Mouse (Mus musculus) midbrain, embryonic 14.5 days (tissue): ENCODE results near the gene Pld3. TPM values are rescaled to one million over a fixed set of nuclear protein-coding genes. Genes with fewer than 3 reads are reported as not detected.
"Not testable (repeated sequence)": the region's sequence is repeated elsewhere in the genome, so short reads cannot be mapped to it uniquely, and the experiment has no call there.

ENCODE experiments used
- ATAC-seq: fragments of 200-750 bp; cut with Nextera tagmentation; 2 replicates; pipeline ENCODE4 v1.8.0; 2017; ENCODE audit warnings: moderate number of reproducible peaks, moderate library complexity; ENCODE audit not compliant: low FRiP score, low TSS enrichment
- DNase-seq: peaks from one replicate; pipeline ENCODE4 v3.0.0-alpha.2; 2015
- H3K27ac ChIP-seq: fragments of 300-500 bp; sonication (generic); replicated peaks from 2 replicates; pipeline ENCODE4 v1.5.1; 2014; ENCODE audit warnings: mild to moderate bottlenecking, low read depth, low read length, moderate library complexity
- H3K27me3 ChIP-seq: fragments of 300-500 bp; sonication (generic); 2 replicates; pipeline ENCODE4 v1.6.1; 2014; ENCODE audit warnings: low read length, control low read depth, mixed read lengths; ENCODE audit not compliant: control insufficient read depth, insufficient read depth
- H3K36me3 ChIP-seq: fragments of 300-500 bp; sonication (generic); 2 replicates; pipeline ENCODE4 v1.6.1; 2014; ENCODE audit warnings: low read length, control low read depth; ENCODE audit not compliant: control insufficient read depth, insufficient read depth
- H3K4me1 ChIP-seq: fragments of 300-500 bp; sonication (generic); 2 replicates; pipeline ENCODE4 v1.6.1; 2014; ENCODE audit warnings: mild to moderate bottlenecking, antibody characterized with exemption, low read length, control low read depth; ENCODE audit not compliant: control insufficient read depth, insufficient read depth
- H3K4me2 ChIP-seq: fragments of 300-500 bp; sonication (generic); 2 replicates; pipeline ENCODE4 v1.6.1; 2014; ENCODE audit warnings: mild to moderate bottlenecking, low read length, moderate library complexity
- H3K4me3 ChIP-seq: fragments of 300-500 bp; sonication (generic); replicated peaks from 2 replicates; pipeline ENCODE4 v1.5.1; 2014; ENCODE audit warnings: low read depth, low read length
- H3K9ac ChIP-seq: fragments of 300-500 bp; sonication (generic); replicated peaks from 2 replicates; pipeline ENCODE4 v1.6.1; 2014; ENCODE audit warnings: mild to moderate bottlenecking, low read length, moderate library complexity
- H3K9me3 ChIP-seq: fragments of 300-500 bp; sonication (generic); 2 replicates; pipeline ENCODE4 v1.6.1; 2016; ENCODE audit warnings: low read length, control low read depth, mixed read lengths; ENCODE audit not compliant: control insufficient read depth
- WGBS: fragments of 180-500 bp; shearing (Covaris S2); extraction: QIAGEN DNeasy Blood & Tissue Kit; methylation state at CpG from one replicate; pipeline ENCODE4 v1.1.7; 2014; 5-methylcytosine and 5-hydroxymethylcytosine counted together
- polyA plus RNA-seq: library from polyadenylated mRNA; unstranded; fragments of >200 nt; fragmentation: Nextera tagmentation; extraction: Ambion mirVana; gene quantifications from 2 replicates; pipeline ENCODE4 v1.2.1, GENCODE M21; 2014

Pld3 gene
- polyA plus RNA-seq, 1 experiment from 2014 or later: 114 TPM

DNA sequence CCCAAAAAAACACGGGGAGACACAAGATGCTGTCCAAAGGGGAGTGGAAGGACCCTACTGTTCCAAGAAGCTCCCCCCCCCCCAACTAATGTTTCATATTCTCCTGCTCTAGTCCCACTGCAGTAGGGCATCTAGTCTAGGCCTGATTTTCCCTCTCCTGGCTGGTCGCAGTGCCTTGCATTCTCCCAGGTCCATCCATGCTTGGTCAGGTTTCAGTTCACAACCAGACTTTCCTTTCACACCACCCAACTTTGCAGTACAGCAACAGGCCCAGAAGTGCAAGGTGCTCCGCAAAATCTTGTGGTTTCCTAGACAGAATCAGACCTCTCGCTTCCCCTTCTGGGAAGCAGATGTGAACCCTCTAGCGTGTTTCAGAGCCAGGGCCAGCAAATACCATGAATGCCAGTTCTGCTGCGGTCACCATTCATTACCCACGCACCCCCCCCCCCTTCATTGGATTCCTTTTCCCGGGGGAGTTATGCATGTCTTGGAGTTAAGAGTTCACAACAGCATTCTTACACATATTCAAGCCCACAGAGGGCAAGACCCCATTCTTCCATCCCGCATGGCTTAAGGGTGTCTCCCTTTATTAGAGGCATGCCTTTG is 46.1 kb downstream of the Pld3 start:
- Histone ChIP-seq H3K36me3 (no peaks in the 10 kb centered on the region), H3K9me3 (no peaks in the 10 kb centered on the region), H3K4me1 (no peaks in the 10 kb centered on the region), H3K4me2 (peak overlapping the region; percentile 65), H3K27ac (0 out of 2 replicates have a peak overlapping the region, but pooled peaks have one; percentile 93), H3K9ac (no peak overlapping the region; the same call in 1 of the 2 replicates), H3K4me3 (peak overlapping the region; percentile 46), H3K27me3 (no peaks in the 10 kb centered on the region)
- DNase-seq: peak; percentile 18
- WGBS: 52% methylated on average over 9 of the region's 9 CpGs
- ATAC-seq: no peak

DNA sequence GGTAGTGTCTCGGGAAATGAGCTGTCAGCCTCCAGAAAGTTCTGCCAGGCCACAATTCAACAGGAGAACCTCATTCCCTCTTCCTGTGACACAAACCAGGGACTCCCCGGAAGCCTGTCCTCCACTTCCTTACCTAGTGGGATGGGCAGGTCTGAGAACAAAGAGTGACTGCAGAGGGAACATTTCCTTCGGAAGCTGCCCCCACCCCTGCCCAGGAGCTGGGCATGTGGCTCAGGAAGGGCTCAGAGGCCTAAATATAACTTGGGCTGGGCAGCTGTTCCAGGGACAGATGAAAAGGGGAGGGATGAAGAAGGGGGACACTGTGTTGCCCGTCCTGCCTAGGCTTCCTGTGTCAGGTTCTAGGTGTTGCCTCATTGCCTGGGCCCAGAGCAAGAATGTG is 51.4 kb downstream of the Pld3 start:
- ATAC-seq (no peak), DNase-seq (no peak)
- Histone ChIP-seq H3K36me3 (no peaks in the 10 kb centered on the region), H3K27me3 (no peaks in the 10 kb centered on the region), H3K9me3 (no peaks in the 10 kb centered on the region), H3K4me1 (no peaks in the 10 kb centered on the region), H3K27ac (no peak overlapping the region), H3K4me2 (no peak overlapping the region), H3K4me3 (no peak overlapping the region), H3K9ac (no peak overlapping the region)
- 70% methylated on average over 4 of the region's 4 CpGs for WGBS

DNA sequence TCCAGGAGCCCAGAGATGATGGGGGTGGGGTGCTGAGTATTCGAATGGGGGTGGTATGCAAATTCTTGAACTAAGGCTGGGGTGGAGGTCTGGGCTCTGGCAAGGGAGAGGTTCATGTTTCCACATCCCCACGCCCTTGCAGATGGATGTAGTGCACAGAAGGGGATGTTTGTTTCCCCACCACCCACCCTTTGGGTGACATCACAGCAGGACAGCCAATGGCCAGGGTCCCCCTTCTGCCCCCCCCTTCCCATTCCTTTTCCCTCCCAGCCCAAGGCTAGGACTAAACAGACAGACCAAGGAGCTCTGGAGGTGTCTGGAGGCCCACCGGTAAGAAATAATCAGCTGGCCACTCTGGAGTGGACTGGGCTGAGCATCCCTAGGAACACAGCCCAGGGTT is 54.0 kb downstream of the Pld3 start, which contains the start of gene Prx:
Gene Prx, plus strand, starts transcription at position 289 of the 400 bp plus-strand sequence.
- Histone ChIP-seq H3K9me3 (no peaks in the 10 kb centered on the region), H3K27me3 (no peaks in the 10 kb centered on the region), H3K4me2 (no peak within 1 kb of the TSS), H3K36me3 (no peaks in the 10 kb centered on the region), H3K9ac (no peak within 1 kb of the TSS), H3K4me3 (no peak within 1 kb of the TSS), H3K4me1 (no peaks in the 10 kb centered on the region), H3K27ac (no peak within 1 kb of the TSS)
- no peak for DNase-seq
- no peak for ATAC-seq
- 55% methylated on average over 3 of the region's 3 CpGs for WGBS

DNA sequence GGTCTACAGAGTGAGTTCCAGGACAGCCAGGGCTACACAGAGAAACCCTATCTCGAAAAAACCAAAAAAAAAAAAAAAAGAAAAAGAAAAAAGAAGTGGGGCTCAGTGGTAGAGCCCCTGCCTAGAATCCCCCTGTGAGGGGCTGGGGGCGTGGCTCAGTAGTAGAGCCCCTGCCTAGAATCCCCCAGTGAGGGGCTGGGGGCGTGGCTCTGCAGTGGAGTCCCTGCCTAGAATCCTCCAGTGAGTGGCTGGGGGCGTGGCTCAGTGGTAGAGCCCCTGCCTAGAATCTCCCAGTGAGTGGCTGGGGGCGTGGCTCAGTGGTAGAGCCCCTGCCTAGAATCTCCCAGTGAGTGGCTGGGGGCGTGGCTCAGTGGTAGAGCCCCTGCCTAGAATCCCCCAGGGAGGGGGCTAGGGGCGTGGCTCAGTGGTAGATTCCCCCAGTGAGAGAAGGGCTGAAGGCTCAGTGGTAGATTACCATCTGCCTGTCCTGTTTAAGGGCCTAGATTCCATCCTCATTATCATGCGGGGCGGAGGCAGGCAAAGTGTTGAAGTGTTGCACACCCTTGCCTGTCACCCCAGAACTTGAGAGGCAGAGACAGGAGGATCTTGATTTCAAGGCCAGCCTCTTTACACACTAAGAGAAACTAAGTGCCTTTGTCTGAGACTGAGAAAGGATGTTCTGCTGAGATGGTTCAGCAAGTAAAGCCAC is 58.2 kb downstream of the Pld3 start:
- H3K27ac ChIP-seq, H3K9me3 ChIP-seq, H3K27me3 ChIP-seq, H3K4me2 ChIP-seq, H3K4me1 ChIP-seq, H3K9ac ChIP-seq, H3K36me3 ChIP-seq, ATAC-seq, DNase-seq, H3K4me3 ChIP-seq: not testable (repeated sequence)
- WGBS: 92% methylated on average over 9 of the region's 9 CpGs

DNA sequence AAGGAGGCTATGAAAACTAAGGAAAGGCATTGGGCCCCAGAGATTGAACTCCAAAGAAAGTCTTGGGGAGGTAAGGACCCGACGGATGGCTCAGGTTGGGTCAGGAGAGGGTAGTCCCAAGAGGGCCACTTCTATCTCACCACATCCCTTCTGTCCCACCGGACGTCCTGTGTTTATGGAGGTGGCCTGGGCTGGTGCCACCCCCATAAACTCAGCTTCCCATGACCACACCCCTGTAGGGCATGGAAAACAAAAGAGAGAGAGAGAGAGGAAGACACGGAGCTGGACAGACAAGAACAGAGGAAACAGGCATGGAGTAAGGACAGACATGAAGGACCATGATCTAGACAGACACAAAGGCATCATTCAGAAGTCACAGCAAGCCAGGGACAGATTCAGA is 59.6 kb downstream of the Pld3 start:
- 82% methylated on average over 5 of the region's 5 CpGs for WGBS
- Histone ChIP-seq H3K27ac (no peak overlapping the region), H3K4me2 (no peak overlapping the region), H3K4me3 (no peak overlapping the region), H3K9ac (no peak overlapping the region), H3K36me3 (no peaks in the 10 kb centered on the region), H3K4me1 (0 out of 2 replicates have a peak, but pooled peaks cover 5% of the 10 kb centered on the region), H3K9me3 (no peaks in the 10 kb centered on the region), H3K27me3 (no peaks in the 10 kb centered on the region; the same call in 1 of the 2 replicates)
- DNase-seq: no peak
- no peak for ATAC-seq

DNA sequence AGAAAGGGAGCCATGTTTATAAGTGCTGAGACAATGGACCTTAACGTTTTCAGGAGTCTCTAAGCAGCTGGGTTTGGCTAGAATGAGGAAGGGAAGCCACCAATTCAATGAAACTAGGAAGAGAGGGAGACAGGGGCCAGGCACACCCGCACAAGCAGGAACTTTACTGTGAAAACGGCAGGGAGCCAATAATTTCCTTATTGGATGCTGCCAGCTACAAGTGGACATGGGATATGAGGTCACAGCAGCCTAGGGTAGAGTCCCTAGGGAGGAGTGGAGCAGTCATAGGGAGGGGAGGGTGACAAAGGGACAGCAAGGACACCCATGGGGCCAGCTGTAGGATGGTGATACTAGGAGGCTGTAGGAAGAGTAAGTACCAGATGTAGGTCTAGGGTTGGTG is 60.0 kb downstream of the Pld3 start:
- Histone ChIP-seq H3K9ac (no peak overlapping the region), H3K27me3 (no peaks in the 10 kb centered on the region; the same call in 1 of the 2 replicates), H3K4me3 (no peak overlapping the region), H3K4me1 (0 out of 2 replicates have a peak, but pooled peaks cover 5% of the 10 kb centered on the region), H3K4me2 (no peak overlapping the region), H3K36me3 (no peaks in the 10 kb centered on the region), H3K27ac (no peak overlapping the region), H3K9me3 (no peaks in the 10 kb centered on the region)
- WGBS: 78% methylated on average over 3 of the region's 3 CpGs
- DNase-seq: no peak
- ATAC-seq: no peak

DNA sequence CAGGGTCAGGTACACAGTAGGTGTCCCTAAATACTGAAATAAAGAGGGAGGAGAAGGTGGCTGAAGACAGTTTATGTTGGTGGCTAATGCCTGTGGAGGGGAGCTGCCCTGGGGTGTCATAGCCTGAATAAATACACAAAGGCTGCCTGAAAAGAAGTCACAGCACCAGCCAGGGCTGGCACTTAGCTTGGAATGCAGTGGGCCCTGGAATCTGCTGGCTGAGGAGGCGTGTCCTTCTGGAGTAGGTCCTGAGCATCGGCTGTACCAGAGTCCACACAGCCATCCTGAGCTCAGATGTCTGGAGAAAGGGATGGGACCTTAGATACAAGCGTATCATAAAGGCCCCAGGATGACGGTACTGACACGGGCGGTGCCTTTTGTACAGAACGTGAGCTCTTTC is 61.2 kb downstream of the Pld3 start:
- no peak for DNase-seq
- H3K27ac ChIP-seq: no peak overlapping the region
- 0 out of 2 replicates have a peak, but pooled peaks cover 5% of the 10 kb centered on the region for H3K4me1 ChIP-seq
- no peaks in the 10 kb centered on the region for H3K36me3 ChIP-seq
- no peaks in the 10 kb centered on the region; the same call in 1 of the 2 replicates for H3K27me3 ChIP-seq
- no peak overlapping the region for H3K4me3 ChIP-seq
- 84% methylated on average over 7 of the region's 7 CpGs for WGBS
- H3K9ac ChIP-seq: no peak overlapping the region
- no peaks in the 10 kb centered on the region for H3K9me3 ChIP-seq
- H3K4me2 ChIP-seq: no peak overlapping the region
- no peak for ATAC-seq

DNA sequence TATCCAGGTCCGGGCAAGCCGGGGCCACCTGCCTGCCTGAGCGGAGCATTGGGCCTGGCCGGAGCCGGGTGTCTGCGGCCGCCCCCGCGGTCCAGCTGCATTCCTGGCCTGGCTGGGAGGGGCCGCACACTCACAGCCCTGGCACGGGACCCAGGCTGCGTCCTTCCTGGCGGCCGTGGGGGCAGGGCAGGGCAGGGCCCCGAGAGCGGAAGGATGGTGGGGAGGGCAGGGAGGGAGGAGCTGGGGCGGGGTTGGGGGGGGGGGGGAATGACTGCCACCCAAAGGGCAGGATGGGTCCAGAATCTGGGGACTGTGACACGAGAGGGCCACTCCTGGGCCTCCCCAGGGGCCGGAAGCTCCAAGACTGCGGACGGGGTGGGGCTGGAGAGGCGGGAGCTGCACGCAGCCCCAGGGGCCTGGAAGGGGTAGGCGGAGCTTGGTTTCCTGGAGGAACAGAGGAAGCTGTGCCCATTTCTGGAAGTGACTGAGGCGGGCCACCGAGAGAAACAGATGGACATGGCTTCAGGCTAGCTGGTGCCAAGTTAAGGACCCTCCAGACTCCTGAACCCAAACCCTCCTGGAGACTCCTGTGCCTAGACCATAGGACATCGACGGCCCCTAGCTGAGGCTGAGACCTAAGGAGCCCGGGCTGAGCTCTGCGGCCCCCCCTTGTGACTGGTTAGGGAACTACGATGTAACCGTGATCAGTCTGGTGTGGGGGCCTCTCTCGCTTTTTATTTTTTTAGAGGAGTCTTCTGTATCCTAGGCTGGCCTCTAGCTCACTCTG is 62.3 kb downstream of the Pld3 start:
- Histone ChIP-seq H3K4me1 (0 out of 2 replicates have a peak, but pooled peaks cover 5% of the 10 kb centered on the region), H3K4me3 (peak overlapping the region; percentile 20), H3K36me3 (no peaks in the 10 kb centered on the region), H3K9ac (peak overlapping the region; percentile 43; the same call in 1 of the 2 replicates), H3K4me2 (peak overlapping the region; percentile 51), H3K9me3 (no peaks in the 10 kb centered on the region), H3K27me3 (no peaks in the 10 kb centered on the region; the same call in 1 of the 2 replicates), H3K27ac (0 out of 2 replicates have a peak overlapping the region, but pooled peaks have one; percentile 26)
- under 1% methylated on average over 33 of the region's 33 CpGs for WGBS
- DNase-seq (peak; percentile 73), ATAC-seq (no peak)
